Mouse (Mus musculus) right cerebral cortex, postnatal 14 days (tissue): ENCODE results near the gene Eri3.

Source experiments
- DNase-seq: peaks from one replicate; pipeline ENCODE4 v3.0.0; 2022

The Eri3 gene

DNA sequence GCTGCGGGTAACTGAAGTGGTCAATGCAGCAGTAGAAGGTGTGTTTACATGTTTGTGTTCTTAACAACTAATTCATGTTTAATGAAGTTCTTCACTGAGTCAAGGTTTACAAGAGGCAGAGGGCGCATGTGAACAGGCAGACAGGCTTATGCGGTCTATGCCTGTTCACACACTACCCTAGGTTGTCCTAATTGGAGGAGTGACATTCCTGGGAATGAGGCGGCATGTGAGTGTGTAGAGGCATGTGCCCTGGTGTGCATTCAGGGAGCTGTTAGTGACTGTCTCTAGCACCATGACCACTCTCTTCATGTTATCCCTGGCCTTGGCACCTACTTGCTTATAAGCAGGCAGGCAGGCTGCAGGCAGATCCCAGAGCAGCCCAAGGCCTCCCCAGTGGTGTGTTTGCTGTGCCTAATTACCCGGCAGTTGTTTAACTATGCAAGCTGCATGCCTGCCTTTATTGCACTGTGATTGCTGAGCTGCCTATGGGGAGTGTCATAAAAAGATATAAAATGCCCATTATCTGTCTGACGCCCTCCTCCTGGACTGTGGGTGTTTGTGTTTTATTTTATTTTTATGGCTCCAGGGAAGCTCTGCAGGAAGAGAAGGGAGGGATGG, 80.0 kb downstream of the Eri3 start:
- DNase-seq: no peak

DNA sequence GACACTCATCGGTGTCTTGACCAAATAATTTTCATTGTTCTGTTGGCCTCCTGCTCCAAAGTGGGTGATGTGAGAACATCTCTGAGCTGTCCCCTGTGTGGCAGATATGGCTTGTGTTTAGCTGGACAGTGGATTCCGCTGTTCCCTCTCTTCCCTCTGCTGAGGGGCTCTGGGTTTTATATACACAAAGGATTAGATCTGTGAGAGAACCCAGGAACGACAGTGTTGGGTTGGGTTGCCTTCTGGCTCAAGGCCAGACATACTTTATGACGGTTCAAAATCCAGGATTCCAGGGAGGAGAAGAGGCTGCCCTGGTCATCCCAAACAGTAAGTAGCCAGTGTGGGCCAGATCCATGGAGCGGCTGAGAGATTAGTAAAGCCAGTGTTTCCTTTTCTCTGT, 83.4 kb downstream of the Eri3 start:
- DNase-seq: no peak

DNA sequence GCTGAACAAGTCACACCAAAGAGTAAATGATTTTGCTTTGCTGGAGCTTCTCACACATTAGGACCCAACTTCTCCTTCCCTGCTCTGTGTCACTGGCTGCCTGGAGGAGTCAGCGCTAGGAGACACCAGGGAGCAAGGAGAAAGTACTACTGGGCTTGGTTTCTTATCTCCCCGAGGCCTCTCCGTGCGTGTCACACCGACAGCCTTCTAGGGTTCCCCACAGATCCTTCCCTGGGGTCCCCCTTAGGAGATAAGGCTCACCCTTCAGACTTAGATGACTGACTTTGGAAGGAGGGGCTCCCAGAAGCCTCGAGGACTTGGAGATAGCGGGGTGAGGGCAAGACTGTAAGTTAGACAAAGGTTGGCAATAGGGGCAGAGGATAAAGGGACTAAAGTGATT, 84.5 kb downstream of the Eri3 start:
- DNase-seq: no peak

DNA sequence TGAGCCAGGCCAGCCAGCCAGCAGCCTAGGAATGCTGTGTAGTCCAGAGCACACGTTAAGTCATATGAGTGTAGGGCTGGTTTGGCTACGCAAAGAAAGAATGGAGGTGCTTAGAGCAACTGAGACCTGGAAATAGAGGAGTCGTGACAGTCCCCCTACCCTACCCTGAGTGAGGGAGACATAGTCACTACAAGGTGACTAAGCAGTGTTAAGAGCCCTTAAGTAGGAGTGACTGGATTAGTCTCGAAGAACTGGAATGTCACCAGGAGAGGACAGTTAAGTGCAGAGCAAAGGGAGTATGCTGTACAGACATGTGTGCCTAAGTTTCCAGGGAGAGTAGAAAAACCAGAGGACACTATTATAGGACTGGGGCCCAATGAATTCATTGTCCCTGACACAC, 86.0 kb downstream of the Eri3 start:
- no peak for DNase-seq

DNA sequence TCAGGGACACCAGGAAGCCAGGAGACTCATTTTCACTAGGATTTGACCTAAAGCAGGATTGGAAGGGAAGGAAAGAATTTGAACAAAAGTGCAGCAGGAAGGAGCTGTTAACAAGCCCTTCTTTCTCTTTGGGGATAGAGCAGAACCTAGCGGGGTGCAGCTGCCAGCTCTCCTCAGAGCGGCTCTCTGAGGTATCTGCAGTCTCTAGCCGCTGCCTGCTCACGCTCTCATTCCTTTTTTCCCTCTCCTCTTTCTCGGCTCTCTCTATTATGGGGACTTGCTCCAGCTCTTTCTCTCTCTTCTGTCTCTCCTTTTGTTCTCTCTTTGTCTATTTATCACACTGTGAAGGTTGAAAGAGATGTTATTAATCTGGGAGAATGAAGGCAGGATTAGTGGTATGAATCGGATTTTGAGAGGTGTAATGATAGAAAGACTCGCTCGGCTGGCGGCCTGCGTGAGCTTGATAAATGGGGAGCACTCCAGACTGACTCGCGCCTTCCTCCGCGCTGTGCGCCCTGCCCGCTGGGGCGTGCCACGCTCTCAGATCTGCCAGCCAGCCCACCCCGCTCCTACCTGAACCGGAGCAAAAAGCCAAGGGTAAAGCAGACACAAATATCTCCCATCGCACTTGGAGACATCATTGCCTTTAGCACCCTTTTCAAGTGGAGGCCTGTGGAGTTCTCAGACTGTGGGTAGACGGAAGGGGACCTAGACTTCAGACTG, 86.9 kb downstream of the Eri3 start:
- DNase-seq: no peak

DNA sequence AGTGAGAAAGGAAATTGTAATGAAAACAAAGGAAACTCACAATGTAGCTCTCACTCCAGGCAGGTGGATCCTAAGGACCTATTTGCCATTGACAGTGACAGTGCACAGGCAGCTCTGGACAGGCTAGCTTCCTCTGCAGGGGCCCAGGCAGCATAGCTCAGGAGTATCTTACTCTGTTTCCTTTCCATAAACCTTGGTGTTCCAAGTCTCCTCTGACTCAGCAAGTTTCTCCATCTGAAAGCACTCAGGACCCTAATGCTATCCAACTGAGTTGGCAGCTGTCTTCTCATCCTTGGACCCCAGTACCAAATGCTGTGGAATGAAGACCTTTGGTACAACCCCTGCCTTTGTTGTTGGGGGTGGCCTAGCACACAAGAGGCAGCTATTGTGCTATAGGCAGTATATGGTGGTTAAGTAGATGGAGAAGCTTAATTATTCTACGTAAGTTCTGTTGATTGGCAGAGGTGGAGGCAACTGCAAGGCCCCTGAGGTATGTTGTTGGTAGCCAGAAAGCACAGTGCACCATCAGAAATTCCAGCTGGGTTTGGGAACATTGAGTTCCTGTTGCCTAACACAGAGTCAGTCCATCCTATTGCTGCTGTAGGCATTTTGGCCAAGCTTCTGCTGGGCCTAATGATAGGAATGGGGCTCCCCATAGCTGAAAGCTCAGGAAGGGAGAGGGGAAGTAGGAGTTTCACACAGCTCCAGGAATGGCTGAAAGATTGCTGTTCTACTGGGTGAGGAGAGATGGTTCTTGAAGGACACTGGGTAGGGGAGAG, 90.9 kb downstream of the Eri3 start:
- no peak for DNase-seq

DNA sequence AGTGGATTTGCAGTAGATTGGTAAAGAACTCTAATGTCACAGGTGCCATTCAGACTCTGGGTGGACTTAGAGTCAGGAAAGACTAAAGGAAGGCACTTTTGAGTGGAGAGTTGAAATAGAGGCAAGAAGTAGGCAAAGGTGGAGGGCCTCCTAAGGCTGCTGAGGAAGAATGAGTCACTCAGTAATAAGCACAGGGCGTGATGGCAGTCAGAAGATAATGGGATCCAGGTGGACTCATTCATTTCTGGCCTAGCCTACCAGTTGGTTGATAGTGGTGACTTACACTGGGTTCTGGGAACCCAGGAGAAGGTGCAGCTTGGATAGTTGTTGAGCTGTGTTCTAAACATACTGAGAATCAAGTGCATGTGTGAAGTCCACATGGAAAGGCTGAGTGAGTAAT, 91.6 kb downstream of the Eri3 start:
- no peak for DNase-seq

DNA sequence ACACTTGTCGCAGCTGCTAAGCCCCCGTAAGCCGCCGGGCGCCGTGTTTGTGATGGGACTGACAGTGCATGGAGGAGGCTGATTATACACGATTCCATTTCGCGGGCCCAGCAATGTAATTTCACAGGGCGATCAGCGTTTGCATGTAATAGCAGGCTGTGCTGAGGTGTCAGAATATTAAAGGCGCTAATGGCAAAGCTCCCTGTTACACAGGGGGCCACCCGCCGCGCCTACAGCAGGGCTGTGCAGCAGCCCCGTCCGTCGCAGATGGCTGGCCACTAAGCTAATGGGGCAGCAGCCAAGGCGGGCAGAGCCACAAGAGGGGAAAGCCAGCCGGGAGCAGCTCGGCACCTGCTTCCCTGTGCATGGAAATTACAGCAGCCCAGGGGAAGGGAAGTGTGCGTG, 94.9 kb downstream of the Eri3 start:
- no peak for DNase-seq

DNA sequence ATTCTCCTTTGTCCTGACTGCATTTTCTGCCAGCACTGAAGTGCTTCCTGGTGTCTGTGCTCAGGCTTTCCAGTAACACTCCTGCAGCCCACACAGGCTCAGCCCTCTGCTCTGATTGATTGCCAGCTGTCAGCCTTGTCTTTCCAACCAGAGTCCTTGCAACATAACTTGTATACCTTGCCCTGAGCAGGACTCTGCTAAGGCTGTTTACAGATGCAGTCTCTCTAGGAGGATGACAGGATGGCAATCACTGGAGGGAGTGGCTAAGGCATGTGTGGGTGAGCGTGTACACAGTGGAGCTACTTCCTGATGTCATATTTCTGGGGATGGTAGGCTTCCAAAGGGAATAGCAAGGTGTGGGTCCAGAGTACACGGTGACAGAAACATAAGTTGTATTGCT, 95.7 kb downstream of the Eri3 start:
- no peak for DNase-seq

DNA sequence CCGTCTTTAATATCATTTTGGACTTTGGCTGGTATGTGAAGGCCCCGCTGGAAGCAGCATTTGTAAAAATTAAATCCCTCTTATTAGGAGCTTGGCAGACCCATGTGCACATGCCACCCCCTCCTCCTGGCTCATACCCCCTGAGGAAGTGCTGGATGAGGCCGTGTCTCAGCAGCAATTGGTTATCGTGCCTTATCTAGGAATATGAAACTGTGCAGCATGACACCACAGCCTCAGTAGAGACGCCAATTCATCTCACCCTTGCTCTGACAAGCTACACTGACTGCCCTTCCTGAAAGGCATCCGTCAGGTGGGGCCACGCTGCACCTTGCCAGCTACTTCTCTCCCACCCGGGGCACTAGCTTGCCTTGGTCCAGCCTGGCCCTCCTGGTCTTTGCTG, 96.3 kb downstream of the Eri3 start:
- DNase-seq: no peak

DNA sequence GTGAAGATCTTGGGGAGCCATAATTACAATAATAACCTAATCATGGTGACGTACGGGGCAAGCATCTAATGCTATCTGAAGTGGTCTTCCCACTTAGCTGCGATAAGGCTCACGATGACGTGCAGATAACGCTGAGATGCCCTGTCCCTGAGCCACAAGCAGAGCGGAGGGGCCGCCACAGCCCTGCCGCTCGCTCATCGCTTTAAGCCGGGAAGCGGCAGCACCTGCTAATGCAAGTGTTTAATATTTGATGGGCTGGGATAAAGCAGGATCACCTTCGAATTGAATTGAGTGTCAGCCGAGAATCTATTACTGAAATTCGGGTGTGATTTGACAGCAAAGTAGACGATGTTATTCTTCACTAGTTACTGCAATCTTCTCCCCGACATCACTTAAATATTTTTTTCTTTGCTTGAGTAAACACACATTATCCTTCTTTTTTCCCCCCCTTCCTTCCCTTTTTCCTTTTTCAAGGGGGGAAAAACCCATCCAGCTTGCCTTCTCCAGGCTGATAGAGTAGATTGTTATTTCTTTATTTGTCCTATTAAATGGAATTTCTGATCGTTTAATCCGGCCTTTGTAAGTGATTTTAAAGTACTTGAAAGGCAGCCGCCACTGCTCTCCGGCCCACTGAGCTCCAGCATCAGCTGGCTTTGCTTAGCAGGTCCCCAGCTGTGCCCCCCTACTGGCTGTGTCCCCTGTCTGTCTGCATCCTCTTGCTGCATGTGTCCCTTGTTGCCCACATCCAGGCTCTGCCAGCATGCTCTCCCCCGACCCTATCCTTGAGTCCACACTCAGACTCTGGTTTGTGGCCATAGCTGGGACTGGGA, 97.0 kb downstream of the Eri3 start:
- no peak for DNase-seq

DNA sequence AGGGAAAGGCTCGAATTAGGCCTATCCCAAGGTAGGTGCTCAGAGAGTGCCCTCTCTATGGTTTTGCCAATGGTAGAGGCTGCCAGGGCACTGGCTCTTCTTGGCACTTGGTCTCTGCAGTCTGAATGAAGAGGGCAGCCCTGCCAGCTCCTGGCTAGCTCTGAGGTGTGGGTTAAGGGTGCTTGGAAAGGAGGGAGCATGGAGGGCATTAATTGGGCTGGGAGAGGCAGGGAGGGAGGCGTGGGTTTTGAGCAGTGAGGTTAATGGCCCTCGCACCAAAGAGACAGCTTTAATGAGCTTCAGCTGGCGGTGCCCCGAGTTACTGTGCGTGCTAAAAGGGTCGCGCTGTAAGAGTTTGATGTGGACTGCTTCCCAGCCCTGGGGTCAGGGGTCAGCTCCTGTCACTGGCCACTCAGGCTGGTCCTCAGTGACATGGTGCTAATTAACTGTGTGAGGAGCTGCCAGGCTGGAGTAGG, 101.5 kb downstream of the Eri3 start:
- DNase-seq: no peak

DNA sequence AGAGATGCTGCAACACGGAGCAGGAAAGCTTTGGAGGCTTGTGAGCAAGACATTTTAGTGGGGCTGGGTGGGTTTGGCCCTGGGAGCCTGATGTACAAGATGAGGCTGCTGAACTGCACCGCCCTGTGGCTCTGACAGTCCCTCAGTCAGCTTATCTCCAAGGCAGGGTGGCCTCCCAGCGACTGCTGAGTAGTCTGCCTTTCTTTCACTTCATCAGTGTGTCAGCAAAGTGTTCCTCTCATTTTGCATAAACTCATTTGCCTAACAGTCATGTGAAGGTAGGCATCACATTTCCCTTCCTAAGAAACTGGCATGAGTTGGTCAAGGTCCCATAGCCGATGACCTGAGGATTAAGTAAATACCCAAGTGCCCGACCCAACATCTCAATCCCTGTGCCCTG, 102.6 kb downstream of the Eri3 start:
- no peak for DNase-seq

DNA sequence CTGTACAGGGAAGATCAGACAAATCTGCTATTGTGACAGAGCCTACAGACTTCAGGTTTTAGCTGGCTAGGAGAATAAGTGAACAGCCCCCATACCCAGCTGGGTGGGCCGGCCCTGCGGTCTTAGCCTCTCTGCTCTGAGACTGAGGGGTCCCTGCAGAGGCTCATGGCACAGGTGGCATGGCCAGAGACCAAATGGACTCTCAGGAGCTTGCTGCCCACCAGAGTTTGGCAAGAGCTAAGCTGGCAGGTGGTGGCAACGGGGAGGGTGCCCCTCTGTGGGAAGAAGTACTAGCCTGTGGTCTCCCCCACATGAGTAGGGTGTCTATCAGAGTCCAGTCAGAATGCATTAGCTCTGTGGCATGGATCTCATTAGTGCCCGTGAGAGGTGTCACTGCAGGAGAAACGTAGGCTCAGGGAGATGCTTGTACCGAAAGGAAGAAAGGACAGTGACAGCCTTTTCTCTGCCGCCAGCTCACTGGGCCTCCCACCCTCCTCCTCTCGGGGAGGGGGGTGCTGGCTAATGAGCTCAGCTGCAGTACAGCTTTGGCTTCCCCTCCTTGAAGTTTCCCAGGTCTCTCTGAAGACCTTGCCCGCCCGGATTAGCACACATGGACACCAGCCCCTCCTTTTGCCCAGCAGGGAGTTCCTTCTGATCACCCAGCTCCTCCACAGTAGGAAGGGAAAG, 104.0 kb downstream of the Eri3 start:
- no peak for DNase-seq

DNA sequence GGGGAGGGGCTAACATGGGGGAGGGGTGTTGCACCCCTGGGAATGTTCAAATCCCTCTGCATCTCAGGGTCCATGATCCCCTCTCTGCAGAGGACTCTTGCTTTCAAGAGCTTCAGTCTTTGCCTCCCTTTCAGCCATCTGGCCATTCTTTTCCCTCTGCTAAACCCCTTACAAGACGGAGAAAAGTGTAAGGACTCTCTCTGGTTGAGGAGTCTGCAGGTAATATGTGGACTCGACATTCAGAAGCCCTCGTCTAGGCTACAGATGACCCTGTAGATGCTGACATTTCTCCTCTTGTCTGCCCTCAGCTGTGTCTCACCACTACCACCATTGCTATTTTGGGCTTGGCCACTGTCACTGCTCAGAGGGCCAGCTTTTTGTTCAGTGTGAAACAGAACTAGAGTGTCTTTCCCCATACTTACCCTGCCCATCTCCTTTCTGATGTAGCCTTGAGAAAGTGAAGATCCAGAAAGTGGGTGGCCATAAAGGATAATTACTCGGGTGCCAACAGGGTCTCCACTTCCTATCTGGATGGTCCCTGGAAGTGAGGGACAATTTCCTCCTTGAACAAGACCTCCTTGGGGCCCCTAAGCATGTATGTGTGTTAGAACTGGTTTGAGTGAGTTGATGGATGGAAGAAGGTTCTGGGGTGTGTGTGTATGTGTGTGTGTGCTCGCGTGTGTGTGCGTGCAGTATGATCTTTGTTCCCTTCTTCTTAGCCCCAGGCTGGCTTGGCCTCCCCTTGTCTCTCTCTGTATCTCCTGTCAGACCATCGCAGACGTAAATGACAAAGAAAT, 104.7 kb downstream of the Eri3 start:
- DNase-seq: no peak

DNA sequence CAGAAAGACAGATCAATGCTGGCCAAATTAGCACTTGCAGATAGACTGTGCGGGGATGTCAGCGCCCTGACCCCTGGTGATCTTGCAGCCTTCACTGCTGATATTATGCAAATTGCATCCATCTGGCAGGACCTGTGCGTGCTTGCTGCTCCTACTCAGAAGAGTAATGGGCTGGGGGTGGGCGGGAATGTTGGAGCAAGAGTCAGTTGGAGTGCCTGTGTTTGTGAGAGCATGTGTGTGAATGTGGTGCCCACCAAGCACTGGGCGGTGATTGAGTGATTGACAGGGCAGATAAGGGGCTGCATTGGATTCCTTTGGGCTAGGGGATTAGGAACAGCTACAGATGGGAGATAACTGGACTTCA, 105.3 kb downstream of the Eri3 start:
- DNase-seq: no peak

DNA sequence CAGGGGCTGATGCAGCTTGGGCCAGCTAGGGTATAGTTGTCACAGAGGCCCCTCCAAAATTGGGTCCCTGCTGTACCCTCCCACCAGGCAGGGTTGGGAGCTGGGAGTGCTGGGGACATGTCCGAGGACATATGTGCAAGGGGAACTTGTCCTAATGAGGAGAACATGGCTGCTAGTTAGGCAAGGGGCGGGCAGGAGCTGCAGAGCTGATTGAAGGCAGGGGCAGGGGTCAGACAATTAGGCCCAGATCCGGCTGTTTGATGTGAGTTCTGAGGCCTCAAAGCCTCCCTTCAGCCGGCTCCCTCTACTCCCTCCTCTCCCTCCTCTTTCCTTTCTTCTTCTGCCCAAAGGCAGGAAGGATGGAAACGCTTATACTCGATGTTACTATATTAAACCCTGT, 106.8 kb downstream of the Eri3 start:
- no peak for DNase-seq

DNA sequence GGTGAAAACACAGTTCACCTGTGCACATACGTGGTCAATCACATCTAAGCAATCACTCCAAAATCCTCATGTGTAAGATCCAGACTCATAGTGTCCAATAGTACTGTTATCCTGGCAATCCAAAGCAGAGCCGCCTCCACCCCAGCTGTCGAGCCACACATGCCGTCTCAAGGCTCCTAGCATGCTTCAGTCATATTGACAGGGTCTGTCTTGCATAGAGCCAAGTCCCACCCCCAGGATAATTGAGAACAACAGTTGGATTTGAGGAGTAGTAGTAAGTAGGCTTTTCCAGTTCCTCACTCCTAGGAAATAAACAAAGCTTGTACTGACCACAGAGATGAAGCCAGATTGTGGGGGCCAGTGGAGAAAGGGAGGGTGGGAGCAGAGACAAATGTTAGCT, 107.5 kb downstream of the Eri3 start:
- no peak for DNase-seq

DNA sequence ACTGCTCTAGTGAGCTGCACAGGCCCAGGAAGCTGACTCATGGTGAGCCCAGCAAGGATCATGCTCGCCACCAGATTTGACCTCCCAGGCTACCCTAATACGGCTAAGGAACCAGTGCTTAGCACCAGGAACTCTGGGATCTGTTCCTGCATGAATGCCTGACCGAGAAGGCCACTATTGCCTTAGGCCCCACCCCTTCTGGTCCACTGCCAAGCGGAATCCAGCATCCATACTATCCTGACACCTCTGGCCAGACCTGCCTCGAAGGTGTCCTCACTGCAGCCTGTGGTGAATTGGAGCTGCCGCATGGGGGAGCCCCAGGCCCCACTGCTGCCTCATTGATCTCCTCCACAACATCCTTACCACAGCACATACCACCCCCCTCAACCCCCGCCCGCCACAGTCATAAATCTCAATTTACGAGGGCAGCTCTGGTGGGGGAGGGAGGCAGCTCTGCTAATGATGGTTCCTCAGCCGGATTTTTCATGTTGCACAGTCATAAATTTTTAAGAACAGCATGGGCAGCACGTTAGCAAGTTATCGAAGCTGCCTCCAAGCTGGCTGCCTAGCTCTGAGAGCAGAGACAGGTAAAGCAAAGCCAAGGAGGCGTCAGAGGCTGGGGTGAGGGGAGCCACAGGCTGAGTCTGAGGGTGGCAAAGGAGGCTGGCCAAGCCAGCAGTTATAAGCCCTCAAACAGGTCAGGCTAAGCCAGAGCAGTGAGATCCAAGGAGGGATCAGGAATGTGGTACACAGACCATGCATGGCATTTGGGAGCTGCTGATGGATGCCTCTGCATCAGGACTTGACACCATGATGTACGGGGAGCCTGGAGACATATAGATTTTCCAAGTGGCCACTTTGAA, 108.6 kb downstream of the Eri3 start:
- DNase-seq: no peak

DNA sequence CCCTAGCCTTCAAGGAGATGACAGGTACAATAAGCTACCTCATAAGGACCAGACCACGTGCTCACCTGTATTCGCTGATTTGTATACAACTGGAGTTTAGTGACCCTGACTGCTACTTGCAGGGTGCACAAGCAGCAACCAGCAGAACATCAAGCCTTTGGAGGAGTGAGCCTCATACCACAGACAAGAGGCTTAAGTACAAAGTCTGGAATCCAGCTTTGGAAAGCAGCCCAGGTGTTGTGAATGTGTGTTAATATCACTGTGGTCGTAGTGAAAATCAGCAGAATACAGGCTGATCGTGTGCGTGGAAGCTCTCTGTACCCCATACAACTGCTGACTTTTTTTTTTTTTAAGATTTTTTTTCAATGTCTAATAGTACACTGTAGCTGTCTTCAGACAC, 109.8 kb downstream of the Eri3 start:
- DNase-seq: no peak
